Comparison of ENCODE assay signal across 15 mouse cellular contexts in genomic region chr3:83844766-83845520, GRCm38 (mm10). TPM values are rescaled to one million over a fixed set of nuclear protein-coding genes. Genes with fewer than 3 reads are reported as not detected.
DNase-seq lines count a peak whose midpoint lies in the region; ATAC-seq and TF ChIP-seq lines count a peak whose summit lies in the region.
"Had no signal": no experiment of that assay in that cellular context is flagged by ENCODE, and none has a peak within 500 bp of the region (broad histone marks: within the 10 kb centered on the region; RNA-seq: fewer than 3 reads in every experiment).

No protein-coding gene starts in this region.

- H3K4me2 ChIP-seq in kidney, embryonic 14.5 days (replicated peaks; ENCODE audit: low read depth, low read length), result no peak overlapping the region
- H3K4me2 ChIP-seq: heart, embryonic 13.5 days; hindbrain, embryonic 14.5 days; limb, embryonic 13.5 days had no signal

- no peak for TF ChIP-seq POLR2A in kidney, adult 2 months (IDR thresholded peaks at IDR 0.05; ENCODE audit: low read depth, low read length)
- TF ChIP-seq POLR2A in bone marrow macrophage, adult 2 months (IDR thresholded peaks at IDR 0.05; ENCODE audit: borderline replicate concordance, low read depth, low read length), result no peak
- TF ChIP-seq POLR2A in cerebellum, adult 2 months (IDR thresholded peaks at IDR 0.05; ENCODE audit: borderline replicate concordance, insufficient read depth, low read length), result no peak

- no peaks in the 10 kb centered on the region for H3K9me3 ChIP-seq in kidney, embryonic 14.5 days (ENCODE audit: control insufficient read depth, low read length)
- H3K9me3 ChIP-seq: heart, embryonic 13.5 days; limb, embryonic 13.5 days had no signal

- H3K4me3 ChIP-seq in kidney, adult 2 months (ENCODE audit: insufficient read depth, low read depth, low read length), result no peak overlapping the region
- peak overlapping the region; percentile 14 for H3K4me3 ChIP-seq in bone marrow macrophage, adult 2 months (ENCODE audit: insufficient read depth, low read length)
- no peak overlapping the region for H3K4me3 ChIP-seq in cerebellum, adult 2 months (replicated peaks; ENCODE audit: insufficient read depth, low read depth, low read length)
- no peak overlapping the region for H3K4me3 ChIP-seq in kidney, embryonic 14.5 days (ENCODE audit: low read length)
- H3K4me3 ChIP-seq: erythroblast, embryonic 14.5 days; heart, embryonic 13.5 days; limb, embryonic 13.5 days had no signal

- no peaks in the 10 kb centered on the region for H3K36me3 ChIP-seq in kidney, adult 2 months (ENCODE audit: control insufficient read depth, insufficient read depth, low read length)
- H3K36me3 ChIP-seq in kidney, embryonic 14.5 days (ENCODE audit: control insufficient read depth, insufficient read depth, low read length), result no peaks in the 10 kb centered on the region
- H3K36me3 ChIP-seq: heart, embryonic 13.5 days; limb, embryonic 13.5 days had no signal

- no peak for TF ChIP-seq CTCF in kidney, adult 2 months (conservative IDR thresholded peaks at IDR 0.05; ENCODE audit: insufficient read depth, insufficient read length, low read depth, low read length)
- TF ChIP-seq CTCF in bone marrow macrophage, adult 2 months (IDR thresholded peaks at IDR 0.05; ENCODE audit: low read depth, low read length), result no peak
- no peak for TF ChIP-seq CTCF in cerebellum, adult 2 months (IDR thresholded peaks at IDR 0.05; ENCODE audit: borderline replicate concordance, insufficient read depth, low read depth, low read length)

- DNase-seq in kidney, adult 2 months, result peak; percentile 23
- no peak for DNase-seq in kidney, postnatal 25 days
- peak; percentile 34 for DNase-seq in A20 (ENCODE audit: low read depth, low spot score)
- DNase-seq in cerebellum, adult 2 months, result no peak
- DNase-seq in right cerebral cortex, postnatal 10 days (ENCODE audit: low spot score in 2 of 2), result no peak
- DNase-seq: kidney, adult 18-20 months; right cerebral cortex, postnatal 25 days; thymus, postnatal 36 days had no signal

- no peaks in the 10 kb centered on the region for H3K4me1 ChIP-seq in kidney, adult 2 months (ENCODE audit: control insufficient read depth, insufficient read depth, low read length)
- H3K4me1 ChIP-seq in bone marrow macrophage, adult 2 months (ENCODE audit: control insufficient read depth, insufficient read depth, low read length), result peaks cover 43% of the 10 kb centered on the region
- no peaks in the 10 kb centered on the region for H3K4me1 ChIP-seq in cerebellum, adult 2 months (ENCODE audit: control insufficient read depth, insufficient read depth, low read length)
- no peaks in the 10 kb centered on the region for H3K4me1 ChIP-seq in kidney, embryonic 14.5 days (ENCODE audit: control insufficient read depth, insufficient read depth, low read length)

- no peak overlapping the region for H3K27ac ChIP-seq in kidney, adult 2 months (ENCODE audit: insufficient read depth, low read depth, low read length)
- H3K27ac ChIP-seq in bone marrow macrophage, adult 2 months (ENCODE audit: insufficient read depth, low read depth, low read length), result peak overlapping the region; percentile 84
- H3K27ac ChIP-seq in cerebellum, adult 2 months (ENCODE audit: insufficient read depth, low read length), result no peak overlapping the region
- H3K27ac ChIP-seq in kidney, embryonic 14.5 days (ENCODE audit: low read depth, low read length), result no peak overlapping the region
- H3K27ac ChIP-seq: heart, embryonic 13.5 days; hindbrain, embryonic 14.5 days; limb, embryonic 13.5 days had no signal

- WGBS in kidney, adult 2 months, result 56% methylated on average over 8 of the region's 8 CpGs
- 71% methylated on average over 8 of the region's 8 CpGs for WGBS in cerebellum, adult 2 months
- WGBS in kidney, embryonic 14.5 days, result 66% methylated on average over 8 of the region's 8 CpGs

- H3K9ac ChIP-seq in kidney, embryonic 14.5 days (ENCODE audit: low read depth, low read length), result no peak overlapping the region
- H3K9ac ChIP-seq: heart, embryonic 13.5 days; hindbrain, embryonic 14.5 days; limb, embryonic 13.5 days had no signal

- peak; percentile 68 for ATAC-seq in megakaryocyte, adult 5-6 weeks (ENCODE audit: poor library complexity, severe bottlenecking)
- ATAC-seq in kidney, embryonic 14.5 days (ENCODE audit: low FRiP score, low TSS enrichment), result no peak

- H3K27me3 ChIP-seq in kidney, adult 2 months (replicated peaks; ENCODE audit: control insufficient read depth, insufficient read depth, low read length), result no peaks in the 10 kb centered on the region
- peaks cover 1% of the 10 kb centered on the region; the same call in 1 of the 2 replicates for H3K27me3 ChIP-seq in cerebellum, adult 2 months (ENCODE audit: control insufficient read depth, insufficient read depth, low read length)
- H3K27me3 ChIP-seq in kidney, embryonic 14.5 days (ENCODE audit: control insufficient read depth, insufficient read depth, low read length), result no peaks in the 10 kb centered on the region
- H3K27me3 ChIP-seq: heart, embryonic 13.5 days had no signal

RNA-seq across cellular contexts. Expression of gene Tlr2, which starts 3.4 kb away (rescaled TPM):
- polyA plus RNA-seq in kidney, adult 2 months (2012; rRNA removed), result 1.9 and 2.1 TPM in 2 replicates
- 120 and 121 TPM in 2 replicates for polyA plus RNA-seq in bone marrow macrophage, adult 2 months (2012; ENCODE audit: insufficient read depth, insufficient read length, missing spikeins)
- total RNA-seq in megakaryocyte, adult 5-6 weeks (2015), result 48.9 and 62.5 TPM in 2 replicates
- 48.9 and 57.0 TPM in 2 replicates for total RNA-seq in megakaryocyte, adult 5-6 weeks (2017)
- 0.72 and 0.93 TPM in 2 replicates for polyA plus RNA-seq in cerebellum, adult 2 months (2012; rRNA removed)
- 1.3 and 3.4 TPM in 2 replicates for polyA plus RNA-seq in kidney, embryonic 14.5 days (2014; fragmentation: Nextera tagmentation; extraction: Ambion mirVana)
- polyA plus RNA-seq: erythroblast, embryonic 14.5 days had no signal

Comparison
In these comparisons a context has a peak if more than half of its experiments do, and no peak if none do; other contexts are left out.
1. DNase-seq: peak in kidney, adult 2 months (single experiment) and A20 (single experiment); none in kidney, postnatal 25 days (0 of 2), cerebellum, adult 2 months (0 of 2) and right cerebral cortex, postnatal 10 days (0 of 2).
2. RNA of gene Tlr2, which starts 3.4 kb away (polyA plus RNA-seq): 120 to 121 TPM in bone marrow macrophage, adult 2 months; 1.3 to 3.4 TPM in kidney, embryonic 14.5 days, 1.9 to 2.1 TPM in kidney, adult 2 months and 0.72 to 0.93 TPM in cerebellum, adult 2 months; every median in the first group is over 10 times any median in the second.